ENCODE assay signal across 29 mouse cellular contexts in the genomic region with DNA sequence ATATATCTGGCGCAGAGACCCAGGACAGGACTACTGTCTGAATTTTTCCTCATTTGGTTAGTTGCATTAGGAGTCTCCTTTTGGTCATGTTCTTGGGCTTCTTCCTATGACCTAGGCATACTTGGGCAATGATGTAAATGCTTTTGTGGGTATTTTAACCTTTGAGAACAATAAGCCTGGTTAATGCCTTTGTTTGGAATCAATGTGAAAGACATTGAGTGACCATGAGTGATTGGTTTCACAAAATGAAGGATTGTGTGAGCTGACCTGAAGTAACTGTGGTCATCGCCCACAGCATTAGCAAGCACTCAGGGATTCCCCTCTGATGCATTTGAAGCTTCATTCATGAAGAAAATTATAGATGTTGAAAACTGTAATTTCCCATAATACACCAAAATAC.
DNase-seq lines count a peak whose midpoint lies in the region; ATAC-seq lines count a peak whose summit lies in the region.
"Had no signal": no experiment of that assay in that cellular context is flagged by ENCODE, and none has a peak within 500 bp of the region (broad histone marks: within the 10 kb centered on the region; RNA-seq: fewer than 3 reads in every experiment).

No protein-coding gene starts in this region.

- H3K4me2 ChIP-seq in lung, embryonic 16.5 days (ENCODE audit: low read depth, low read length): no peak overlapping the region
- H3K4me2 ChIP-seq: embryonic facial prominence, embryonic 15.5 days; heart, embryonic 15.5 days; hindbrain, embryonic 13.5 days; limb, embryonic 15.5 days; liver, embryonic 13.5 days; midbrain, embryonic 13.5 days had no signal

- 0 out of 2 replicates have a peak overlapping the region, but pooled peaks have one; percentile 29 for H3K27ac ChIP-seq in heart, embryonic 10.5 days
- H3K27ac ChIP-seq in lung, embryonic 16.5 days (ENCODE audit: low read length): peak overlapping the region; percentile 1; the same call in 1 of the 2 replicates
- H3K27ac ChIP-seq: embryonic facial prominence, embryonic 10.5 days; embryonic facial prominence, embryonic 15.5 days; heart, embryonic 15.5 days; hindbrain, embryonic 13.5 days; kidney, postnatal 0 days; limb, embryonic 10.5 days; limb, embryonic 15.5 days; liver, embryonic 13.5 days; midbrain, embryonic 13.5 days had no signal

- H3K36me3 ChIP-seq in heart, embryonic 10.5 days: no peaks in the 10 kb centered on the region
- H3K36me3 ChIP-seq in lung, embryonic 16.5 days (ENCODE audit: control insufficient read depth, insufficient read depth, low read length): no peaks in the 10 kb centered on the region
- H3K36me3 ChIP-seq: embryonic facial prominence, embryonic 10.5 days; embryonic facial prominence, embryonic 15.5 days; heart, embryonic 15.5 days; hindbrain, embryonic 13.5 days; limb, embryonic 10.5 days; limb, embryonic 15.5 days; liver, embryonic 13.5 days; midbrain, embryonic 13.5 days had no signal

- no peak for DNase-seq in heart, embryonic 10.5 days (ENCODE audit: low spot score)
- no peak for DNase-seq in heart, adult 8-10 months (ENCODE audit: low spot score)
- DNase-seq in lung, postnatal 36 days: no peak
- DNase-seq in embryo, embryonic 9.5 days (ENCODE audit: extremely low spot score): peak; percentile 43
- DNase-seq in left cerebral cortex, adult 11 months (ENCODE audit: low spot score): no peak
- DNase-seq in urinary bladder, adult 2 months (ENCODE audit: low spot score): no peak
- DNase-seq: adrenal gland, postnatal 14 days; cerebellum, adult 11 months; cerebellum, adult 9-10 months; cerebellum, postnatal 36 days; gastrocnemius, postnatal 10 days; kidney, adult 11 months; layer of hippocampus, postnatal 36 days; liver, embryonic 13.5 days; lung, adult 18-20 months; lung, postnatal 14 days; spleen, adult 18-20 months; thymus, postnatal 25 days had no signal

- H3K9me3 ChIP-seq in heart, embryonic 10.5 days: no peaks in the 10 kb centered on the region
- H3K9me3 ChIP-seq in lung, embryonic 16.5 days (ENCODE audit: control insufficient read depth, low read length): no peaks in the 10 kb centered on the region
- H3K9me3 ChIP-seq: embryonic facial prominence, embryonic 10.5 days; embryonic facial prominence, embryonic 15.5 days; heart, embryonic 15.5 days; hindbrain, embryonic 13.5 days; limb, embryonic 10.5 days; limb, embryonic 15.5 days; liver, embryonic 13.5 days; megakaryocyte, embryonic 14.5 days; midbrain, embryonic 13.5 days had no signal

- H3K4me3 ChIP-seq in heart, embryonic 10.5 days: no peak overlapping the region
- H3K4me3 ChIP-seq in lung, embryonic 16.5 days (ENCODE audit: low read length): no peak overlapping the region
- H3K4me3 ChIP-seq: embryonic facial prominence, embryonic 10.5 days; embryonic facial prominence, embryonic 15.5 days; heart, embryonic 15.5 days; hindbrain, embryonic 13.5 days; limb, embryonic 10.5 days; limb, embryonic 15.5 days; liver, embryonic 13.5 days; megakaryocyte, embryonic 14.5 days; midbrain, embryonic 13.5 days had no signal

- H3K4me1 ChIP-seq in heart, embryonic 10.5 days: no peaks in the 10 kb centered on the region
- H3K4me1 ChIP-seq in lung, embryonic 16.5 days (replicated peaks; ENCODE audit: control insufficient read depth, insufficient read depth, low read length): 0 out of 2 replicates have a peak, but pooled peaks cover 2% of the 10 kb centered on the region
- H3K4me1 ChIP-seq: embryonic facial prominence, embryonic 15.5 days; hindbrain, embryonic 13.5 days; liver, embryonic 13.5 days; megakaryocyte, embryonic 14.5 days; midbrain, embryonic 13.5 days had no signal

- WGBS in heart, embryonic 10.5 days: 87% methylated on average over 2 of the region's 2 CpGs
- 81% methylated on average over 2 of the region's 2 CpGs for WGBS in lung, embryonic 16.5 days

- ATAC-seq in lung, embryonic 16.5 days (ENCODE audit: low read depth): no peak
- ATAC-seq: inflammation-experienced regulatory T-cells, adult 6 months; midbrain, embryonic 13.5 days had no signal

- H3K27me3 ChIP-seq in heart, embryonic 10.5 days (ENCODE audit: insufficient read depth, poor library complexity, severe bottlenecking): no peaks in the 10 kb centered on the region
- no peaks in the 10 kb centered on the region for H3K27me3 ChIP-seq in lung, embryonic 16.5 days (ENCODE audit: control insufficient read depth, insufficient read depth, low read depth, low read length)
- H3K27me3 ChIP-seq: embryonic facial prominence, embryonic 15.5 days; heart, embryonic 15.5 days; hindbrain, embryonic 13.5 days; limb, embryonic 15.5 days; liver, embryonic 13.5 days; megakaryocyte, embryonic 14.5 days; midbrain, embryonic 13.5 days had no signal

- H3K9ac ChIP-seq in lung, embryonic 16.5 days (ENCODE audit: low read length): no peak overlapping the region
- H3K9ac ChIP-seq: embryonic facial prominence, embryonic 15.5 days; heart, embryonic 15.5 days; hindbrain, embryonic 13.5 days; limb, embryonic 15.5 days; liver, embryonic 13.5 days; midbrain, embryonic 13.5 days had no signal
